In genomic region chr12:86078176-86078552, GRCm38 (mm10) we compare ENCODE assay signal across 8 mouse cellular contexts. TPM values are rescaled to one million over a fixed set of nuclear protein-coding genes. Genes with fewer than 3 reads are reported as not detected.
DNase-seq lines count a peak whose midpoint lies in the region; ATAC-seq and TF ChIP-seq lines count a peak whose summit lies in the region.

No protein-coding gene starts in this region.

- peaks cover 4% of the 10 kb centered on the region; the same call in 1 of the 2 replicates for H3K4me1 ChIP-seq in kidney, adult 2 months (ENCODE audit: control insufficient read depth, insufficient read depth, low read length)
- H3K4me1 ChIP-seq in cortical plate, adult 2 months (ENCODE audit: control insufficient read depth, insufficient read depth, low read length) = no peaks in the 10 kb centered on the region; the same call in 1 of the 2 replicates
- H3K4me1 ChIP-seq in hindbrain, embryonic 13.5 days (replicated peaks) = peaks cover 39% of the 10 kb centered on the region
- H3K4me1 ChIP-seq in midbrain, embryonic 14.5 days (ENCODE audit: control insufficient read depth, insufficient read depth, low read length) = peaks cover 27% of the 10 kb centered on the region

- H3K9me3 ChIP-seq in hindbrain, embryonic 13.5 days = no peaks in the 10 kb centered on the region
- H3K9me3 ChIP-seq in midbrain, embryonic 14.5 days (ENCODE audit: control insufficient read depth, low read length) = no peaks in the 10 kb centered on the region

- no peak for ATAC-seq in hindbrain, embryonic 13.5 days (ENCODE audit: low FRiP score)
- ATAC-seq in midbrain, embryonic 14.5 days (ENCODE audit: low FRiP score, low TSS enrichment) = no peak
- no peak for ATAC-seq in CD4-positive, CD25-positive, alpha-beta regulatory T cell, adult 4 months

- no peak for DNase-seq in kidney, adult 2 months
- DNase-seq in kidney, postnatal 4 days = no peak
- DNase-seq in midbrain, embryonic 14.5 days = no peak
- DNase-seq in layer of hippocampus, postnatal 14 days (ENCODE audit: low spot score in 2 of 2) = no peak
- DNase-seq in thymus, postnatal 0 days (ENCODE audit: low spot score) = no peak

- peak overlapping the region; percentile 84 for H3K4me2 ChIP-seq in hindbrain, embryonic 13.5 days
- H3K4me2 ChIP-seq in midbrain, embryonic 14.5 days (ENCODE audit: low read length) = peak overlapping the region; percentile 91

- H3K27me3 ChIP-seq in kidney, adult 2 months (replicated peaks; ENCODE audit: control insufficient read depth, insufficient read depth, low read length) = no peaks in the 10 kb centered on the region
- peaks cover 30% of the 10 kb centered on the region for H3K27me3 ChIP-seq in hindbrain, embryonic 13.5 days
- H3K27me3 ChIP-seq in midbrain, embryonic 14.5 days (ENCODE audit: control insufficient read depth, insufficient read depth, low read length) = peaks cover 14% of the 10 kb centered on the region; the same call in 1 of the 2 replicates

- H3K27ac ChIP-seq in kidney, adult 2 months (ENCODE audit: insufficient read depth, low read depth, low read length) = no peak overlapping the region
- H3K27ac ChIP-seq in cortical plate, adult 2 months (ENCODE audit: insufficient read depth, low read length) = no peak overlapping the region
- no peak overlapping the region for H3K27ac ChIP-seq in hindbrain, embryonic 13.5 days
- peak overlapping the region; percentile 49; the same call in 1 of the 2 replicates for H3K27ac ChIP-seq in midbrain, embryonic 14.5 days (replicated peaks; ENCODE audit: low read depth, low read length)

- peak overlapping the region; percentile 77 for H3K9ac ChIP-seq in hindbrain, embryonic 13.5 days
- H3K9ac ChIP-seq in midbrain, embryonic 14.5 days (replicated peaks; ENCODE audit: low read length) = peak overlapping the region; percentile 55; the same call in 1 of the 2 replicates

- WGBS in kidney, adult 2 months = 60% methylated on average over 9 of the region's 9 CpGs
- 9% methylated on average over 9 of the region's 9 CpGs for WGBS in hindbrain, embryonic 13.5 days
- WGBS in midbrain, embryonic 14.5 days = 7% methylated on average over 9 of the region's 9 CpGs

- TF ChIP-seq CTCF in kidney, adult 2 months (conservative IDR thresholded peaks at IDR 0.05; ENCODE audit: insufficient read depth, insufficient read length, low read depth, low read length) = no peak
- TF ChIP-seq CTCF in cortical plate, adult 2 months (IDR thresholded peaks at IDR 0.05; ENCODE audit: extremely low read depth, insufficient read depth, low read length) = no peak

- no peak for TF ChIP-seq POLR2A in kidney, adult 2 months (IDR thresholded peaks at IDR 0.05; ENCODE audit: low read depth, low read length)
- TF ChIP-seq POLR2A in cortical plate, adult 2 months (IDR thresholded peaks at IDR 0.05; ENCODE audit: extremely low read depth, insufficient read depth, low read length) = no peak

- peak overlapping the region; percentile 54; the same call in 1 of the 2 replicates for H3K4me3 ChIP-seq in kidney, adult 2 months (ENCODE audit: insufficient read depth, low read depth, low read length)
- peak overlapping the region; percentile 44 for H3K4me3 ChIP-seq in cortical plate, adult 2 months (ENCODE audit: insufficient read depth, low read length)
- peak overlapping the region; percentile 51 for H3K4me3 ChIP-seq in hindbrain, embryonic 13.5 days
- H3K4me3 ChIP-seq in midbrain, embryonic 14.5 days (replicated peaks; ENCODE audit: low read depth, low read length) = peak overlapping the region; percentile 49

- no peaks in the 10 kb centered on the region for H3K36me3 ChIP-seq in kidney, adult 2 months (ENCODE audit: control insufficient read depth, insufficient read depth, low read length)
- H3K36me3 ChIP-seq in hindbrain, embryonic 13.5 days = no peaks in the 10 kb centered on the region
- H3K36me3 ChIP-seq in midbrain, embryonic 14.5 days (ENCODE audit: control insufficient read depth, insufficient read depth, low read length) = no peaks in the 10 kb centered on the region

RNA-seq across cellular contexts. Expression of gene Tgfb3, which starts 0.7 kb away (rescaled TPM):
- 2.6 and 3.3 TPM in 2 replicates for polyA plus RNA-seq in kidney, adult 2 months (2012; rRNA removed)
- 10.0 and 10.5 TPM in 2 replicates for polyA plus RNA-seq in cortical plate, adult 2 months (2012; rRNA removed)
- polyA plus RNA-seq in hindbrain, embryonic 13.5 days (2015; fragmentation: Nextera tagmentation; extraction: Ambion mirVana) = 5.4 and 6.1 TPM in 2 replicates
- 1.3 and 2.1 TPM in 2 replicates for polyA plus RNA-seq in midbrain, embryonic 14.5 days (2014; fragmentation: Nextera tagmentation; extraction: Ambion mirVana)
- total RNA-seq in layer of hippocampus, postnatal 14 days (2021) = 10 to 100 TPM; 13.1 to 14.2 TPM
- polyA plus RNA-seq in CD4-positive, CD25-positive, alpha-beta regulatory T cell, adult 4 months (2017; shearing (Covaris generic)) = under 1 TPM; 0.52 TPM
- 2.6 and 2.9 TPM in 2 replicates for polyA plus RNA-seq in thymus, postnatal 0 days (2015; fragmentation: Nextera tagmentation; extraction: Ambion mirVana)

RNA-seq across cellular contexts. Expression of gene Ift43, which starts 4.2 kb away (rescaled TPM):
- 21.9 and 27.3 TPM in 2 replicates for polyA plus RNA-seq in kidney, adult 2 months (2012; rRNA removed)
- polyA plus RNA-seq in cortical plate, adult 2 months (2012; rRNA removed) = 22.1 and 26.2 TPM in 2 replicates
- 67.9 and 72.9 TPM in 2 replicates for polyA plus RNA-seq in hindbrain, embryonic 13.5 days (2015; fragmentation: Nextera tagmentation; extraction: Ambion mirVana)
- polyA plus RNA-seq in midbrain, embryonic 14.5 days (2014; fragmentation: Nextera tagmentation; extraction: Ambion mirVana) = 51.6 and 57.5 TPM in 2 replicates
- 10 to 100 TPM; 11.3 to 12.0 TPM for total RNA-seq in layer of hippocampus, postnatal 14 days (2021)
- 1 to 10 TPM; 4.0 to 4.7 TPM for polyA plus RNA-seq in CD4-positive, CD25-positive, alpha-beta regulatory T cell, adult 4 months (2017; shearing (Covaris generic))
- 13.6 and 15.6 TPM in 2 replicates for polyA plus RNA-seq in thymus, postnatal 0 days (2015; fragmentation: Nextera tagmentation; extraction: Ambion mirVana)
